Mouse (Mus musculus): ENCODE data around the gene Gm11172. TPM values are rescaled to one million over a fixed set of nuclear protein-coding genes. Genes with fewer than 3 reads are reported as not detected.

Gene Gm11172
- total and polyA plus RNA-seq, 3 experiments = not detected

DNA sequence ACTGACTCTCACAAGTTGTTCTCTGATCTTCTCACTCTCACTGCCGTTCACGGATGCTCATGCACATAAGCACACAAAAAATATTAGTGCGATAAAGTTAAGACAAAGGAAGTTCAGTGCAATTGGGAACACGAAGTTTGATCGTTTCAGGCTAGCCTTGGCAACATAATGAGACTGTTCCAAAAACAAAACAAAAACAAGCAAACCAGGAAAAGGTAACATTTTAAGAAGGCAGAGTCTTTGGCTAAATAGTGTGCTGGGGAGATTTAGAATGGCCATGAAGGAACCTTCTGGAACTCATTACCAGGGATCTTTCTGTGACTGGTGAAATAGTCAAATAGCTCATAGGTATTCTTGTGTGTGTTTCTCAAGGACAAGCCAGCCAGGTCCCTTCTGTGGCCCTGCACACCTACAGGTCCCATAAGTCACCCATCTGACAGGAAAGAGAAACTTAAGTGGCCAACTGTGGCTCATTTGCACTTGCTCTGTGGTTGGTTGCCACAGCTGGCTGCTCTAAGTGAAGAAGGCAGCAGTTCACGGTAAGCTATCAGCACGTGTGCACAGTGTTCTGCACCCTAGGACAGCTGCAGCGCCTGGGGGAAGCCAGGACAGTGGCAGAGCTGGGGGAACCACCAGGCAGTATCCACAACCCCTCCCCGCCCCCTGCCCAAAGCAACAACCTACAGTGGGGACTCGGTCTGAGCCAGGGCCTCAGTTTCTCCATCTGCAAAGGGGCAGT is 6.8 kb upstream of the Gm11172 start, which contains the start of gene Prm1:
Gene Prm1, minus strand, starts transcription at position 51 of the 739 bp plus-strand sequence.
- peak; percentile 79 for DNase-seq (ENCODE audit: extremely low read depth)
- Histone ChIP-seq H3K9ac (ENCODE audit: insufficient read depth, low read depth) (no peak within 1 kb of the TSS), H3K79me2 (replicated peaks; ENCODE audit: control insufficient read depth, extremely low read depth, insufficient read depth, poor library complexity, severe bottlenecking) (no peaks in the 10 kb centered on the region), H3K27ac (ENCODE audit: insufficient read depth, low read depth) (no peak within 1 kb of the TSS), H3K36me3 (replicated peaks in 1 of 2; ENCODE audit: control insufficient read depth in 1 of 2, insufficient read depth in 1 of 2, low read length in 1 of 2) (no peaks in the 10 kb centered on the region), H3K4me2 (ENCODE audit: insufficient read depth, low read depth, poor library complexity, severe bottlenecking) (no peak within 1 kb of the TSS), H3K27me3 (replicated peaks) (peaks cover 27% of the 10 kb centered on the region), H3K4me3 (replicated peaks in 1 of 3; ENCODE audit: low read depth in 2 of 3, low read length in 2 of 3, poor library complexity in 1 of 3) (no peak within 1 kb of the TSS), H3K4me1 (ENCODE audit: control insufficient read depth in 1 of 2, insufficient read depth in 2 of 2) (peaks cover 11 to 22% of the 10 kb centered on the region in 2 experiments), H3K9me3 (replicated peaks; ENCODE audit: low read length) (no peaks in the 10 kb centered on the region)
- in situ Hi-C loops (cut with MboI; ENCODE audit: low pct_ligation_motif_present, low pct_unique_long_range_greater_than_20kb, low sequenced_read_pairs) (no loop called here), dilution Hi-C loops (cut with MboI; ENCODE audit: extremely low pct_ligation_motif_present, extremely low pct_unique_long_range_greater_than_20kb, low sequenced_read_pairs) (no loop called here)
- no peak for TF ChIP-seq NELFE (IDR thresholded peaks at IDR 0.05; ENCODE audit: low read depth, low read length)
- no peak for TF ChIP-seq RCOR1 (conservative IDR thresholded peaks at IDR 0.05; ENCODE audit: low read depth, low read length)
- no peak; the same call in none of the 2 replicates for TF ChIP-seq RAD21 (IDR thresholded peaks at IDR 0.05; ENCODE audit: low read depth, low read length)
- no peak for TF ChIP-seq USF2 (conservative IDR thresholded peaks at IDR 0.05; ENCODE audit: low read depth, low read length)
- peak; percentile 93 for TF ChIP-seq TCF12 (IDR thresholded peaks at IDR 0.05; ENCODE audit: low read depth, low read length)
- peak; percentile 94 for TF ChIP-seq ETS1 (conservative IDR thresholded peaks at IDR 0.05; ENCODE audit: low read depth, low read length)
- TF ChIP-seq BHLHE40 (IDR thresholded peaks at IDR 0.05; ENCODE audit: low read depth, low read length) = peak; percentile 99
- no peak for TF ChIP-seq PAX5 (IDR thresholded peaks at IDR 0.05; ENCODE audit: low read length)
- TF ChIP-seq ELF1 (IDR thresholded peaks at IDR 0.05; ENCODE audit: low read depth, low read length) = no peak
- TF ChIP-seq NRF1 (IDR thresholded peaks at IDR 0.05; ENCODE audit: low read depth, low read length) = no peak
- no peak for TF ChIP-seq TBP (conservative IDR thresholded peaks at IDR 0.05; ENCODE audit: low read depth, low read length)
- TF ChIP-seq CHD2 (IDR thresholded peaks at IDR 0.05; ENCODE audit: low read length) = no peak
- no peak for TF ChIP-seq ZC3H11A (IDR thresholded peaks at IDR 0.05; ENCODE audit: low read depth, low read length)
- no peak for TF ChIP-seq E2F4 (IDR thresholded peaks at IDR 0.05; ENCODE audit: insufficient replicate concordance, low read depth, low read length)
- TF ChIP-seq UBTF (IDR thresholded peaks at IDR 0.05; ENCODE audit: low read depth, low read length) = no peak
- no peak for TF ChIP-seq HCFC1 (IDR thresholded peaks at IDR 0.05; ENCODE audit: low read depth, low read length)
- no peak for TF ChIP-seq ZKSCAN1 (IDR thresholded peaks at IDR 0.05; ENCODE audit: borderline replicate concordance, low read depth, low read length)
- TF ChIP-seq MYC (IDR thresholded peaks at IDR 0.05; ENCODE audit: low read depth, low read length) = peak; percentile 79; the same call in 1 of the 2 replicates
- no peak for TF ChIP-seq GABPA (IDR thresholded peaks at IDR 0.05; ENCODE audit: insufficient replicate concordance, low read depth, low read length)
- TF ChIP-seq ZMIZ1 (IDR thresholded peaks at IDR 0.05; ENCODE audit: low read depth, low read length) = no peak
- TF ChIP-seq ZNF384 (IDR thresholded peaks at IDR 0.05; ENCODE audit: low read depth, low read length) = no peak
- peak; percentile 14; the same call in 1 of the 2 replicates for TF ChIP-seq SMC3 (IDR thresholded peaks at IDR 0.05; ENCODE audit: low read depth, low read length)
- peak; percentile 78; the same call in 1 of the 2 replicates for TF ChIP-seq SIN3A (IDR thresholded peaks at IDR 0.05; ENCODE audit: low read length)
- TF ChIP-seq EP300 (IDR thresholded peaks at IDR 0.05; ENCODE audit: low read length) = peak; percentile 76
- TF ChIP-seq USF1 (IDR thresholded peaks at IDR 0.05; ENCODE audit: low read depth, low read length) = no peak
- TF ChIP-seq IRF4 (IDR thresholded peaks at IDR 0.05; ENCODE audit: low read depth, low read length) = peak; percentile 73
- peak; percentile 85 for TF ChIP-seq MXI1 (IDR thresholded peaks at IDR 0.05; ENCODE audit: low read depth, low read length)
- peak; percentile 87 for TF ChIP-seq MAX (IDR thresholded peaks at IDR 0.05; ENCODE audit: low read length)
- TF ChIP-seq CHD1 (IDR thresholded peaks at IDR 0.05; ENCODE audit: low read depth, low read length) = no peak
- TF ChIP-seq POLR2A (IDR thresholded peaks at IDR 0.05; ENCODE audit: low read depth, low read length) = no peak
- no peak for TF ChIP-seq CTCF (conservative IDR thresholded peaks at IDR 0.05 in 1 of 2, IDR thresholded peaks at IDR 0.05 in 1 of 2; ENCODE audit: low read depth in 2 of 2, low read length in 2 of 2)
- TF ChIP-seq MAFK (IDR thresholded peaks at IDR 0.05; ENCODE audit: insufficient replicate concordance, low read length) = peak; percentile 69
- TF ChIP-seq JUN (IDR thresholded peaks at IDR 0.05; ENCODE audit: insufficient read depth, low read depth, low read length) = no peak
- no peak for TF ChIP-seq MAZ (IDR thresholded peaks at IDR 0.05; ENCODE audit: low read depth, low read length)
- no peak for TF ChIP-seq POLR2AphosphoS2 (IDR thresholded peaks at IDR 0.05; ENCODE audit: low read depth, low read length)
- no peak for TF ChIP-seq JUND (conservative IDR thresholded peaks at IDR 0.05; ENCODE audit: low read depth, low read length)
- TF ChIP-seq KAT2A (IDR thresholded peaks at IDR 0.05; ENCODE audit: insufficient replicate concordance, low read length) = no peak
- peak; percentile 44; the same call in 1 of the 2 replicates for TF ChIP-seq MEF2A (IDR thresholded peaks at IDR 0.05; ENCODE audit: borderline replicate concordance, low read depth, low read length)

Measured in CH12.LX (cell line).